Mouse (Mus musculus) T-cell, adult 2 months (primary cell): ENCODE measurements around the gene Vps18.

Experiments
- DNase-seq: peaks from one replicate; pipeline ENCODE4 v3.0.0; 2022; ENCODE audit warnings: low spot score

Gene Vps18

DNA sequence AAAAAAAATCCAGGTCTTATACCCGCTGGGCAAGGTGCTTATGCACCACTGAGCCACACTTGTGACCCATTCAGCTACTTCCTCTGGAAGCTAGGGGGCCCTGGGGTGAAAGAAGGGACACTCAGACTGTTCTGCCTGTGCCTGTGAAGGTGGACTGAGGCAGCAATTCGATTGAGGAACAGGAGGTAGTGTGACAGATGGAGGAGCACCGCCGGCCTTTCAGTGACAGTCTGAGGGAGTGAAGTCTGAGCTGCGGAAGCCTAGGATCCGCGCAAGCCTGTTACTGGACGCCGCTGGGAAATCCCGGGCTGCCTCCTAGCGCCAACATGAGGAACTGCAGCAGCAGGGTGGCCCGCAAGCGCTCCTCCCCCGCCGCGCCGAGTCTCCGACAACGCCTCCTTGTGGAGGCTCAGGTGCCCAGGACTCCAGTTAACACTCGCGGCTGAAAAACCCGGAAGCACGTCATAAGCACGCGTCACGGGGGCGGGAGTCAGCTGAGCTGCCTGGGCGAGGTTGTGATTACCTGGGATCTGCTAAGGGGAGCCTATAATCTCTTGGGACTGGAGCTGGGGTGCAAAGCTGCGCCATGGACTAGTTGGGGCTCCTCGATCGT lies at the start of gene Vps18:
TSS of gene Vps18 (plus strand) at position 471 of the 613 bp plus-strand sequence.
- peak; percentile 98 for DNase-seq

DNA sequence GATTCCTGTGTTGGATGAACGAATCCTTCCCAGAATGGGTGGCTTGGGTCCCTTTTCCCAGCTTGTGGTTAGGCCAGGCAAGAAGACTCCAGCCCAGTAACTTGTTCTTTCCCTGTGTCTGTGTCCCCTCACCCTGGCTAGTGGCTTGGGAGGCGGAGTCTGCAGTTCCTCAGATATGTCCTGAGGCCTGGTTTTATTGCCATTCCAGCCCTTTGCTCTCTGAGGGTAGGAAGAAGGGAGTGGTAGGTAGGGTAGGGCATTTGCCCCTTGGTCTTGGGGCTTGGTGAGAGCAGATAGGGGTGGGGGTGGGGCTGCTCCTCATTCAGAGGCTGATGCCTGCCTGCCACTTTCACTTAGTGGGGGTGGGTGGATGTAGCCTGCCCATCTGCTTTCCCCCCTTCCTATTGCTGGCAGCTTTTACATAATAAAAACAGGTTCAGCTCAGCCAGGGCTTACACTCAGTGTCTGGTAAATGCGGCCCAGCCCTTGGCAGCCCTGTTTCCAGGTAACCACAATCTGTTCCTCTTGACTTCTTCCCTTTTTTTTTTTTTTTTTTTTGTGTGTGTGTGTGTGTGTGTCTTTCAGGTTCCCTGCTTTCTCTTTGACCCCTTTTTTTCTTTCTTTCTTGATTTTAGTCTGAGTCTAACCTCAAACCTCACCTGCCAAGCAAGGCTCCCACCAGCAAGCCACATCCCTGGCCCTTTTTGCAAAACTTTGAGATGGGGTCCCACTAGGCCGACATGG lies 48.3 kb upstream of the Vps18 start:
- no peak for DNase-seq

DNA sequence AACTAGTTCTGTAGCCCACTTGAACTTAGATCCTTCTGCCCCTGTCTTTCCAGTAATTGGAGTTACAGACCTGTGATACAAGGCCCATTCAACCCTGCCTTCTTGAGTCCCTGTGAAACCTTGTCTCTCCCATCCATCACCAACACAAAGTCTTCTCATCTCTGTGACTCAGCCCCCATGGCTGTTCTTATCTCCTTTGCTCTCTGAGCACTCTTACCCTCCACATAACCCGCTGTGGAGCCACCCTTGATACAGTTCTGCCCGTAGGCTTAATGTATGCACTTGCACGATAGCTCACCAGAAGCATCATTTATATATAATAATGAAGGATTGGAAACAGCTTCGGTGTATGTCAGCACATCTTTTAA lies 47.7 kb upstream of the Vps18 start:
- no peak for DNase-seq

DNA sequence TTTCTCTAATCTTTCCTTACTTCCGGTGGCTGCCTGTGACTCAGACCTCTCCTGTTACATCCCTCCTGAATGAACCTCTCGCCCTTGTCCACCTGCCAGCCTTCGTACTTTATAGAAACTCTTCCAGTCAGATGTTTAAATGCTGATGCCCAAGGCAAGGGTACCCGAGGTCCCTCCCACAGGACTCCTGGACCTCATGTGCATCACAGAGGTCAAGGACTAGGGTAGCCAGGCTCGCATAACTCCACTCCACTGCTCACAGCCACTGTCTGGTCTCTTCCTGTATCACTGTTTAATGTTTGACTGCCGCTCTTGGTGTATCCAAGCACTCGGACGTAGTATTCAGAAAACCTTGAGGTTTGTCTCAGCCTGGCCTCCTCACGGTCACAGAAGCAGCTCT lies 46.0 kb upstream of the Vps18 start:
- no peak for DNase-seq

DNA sequence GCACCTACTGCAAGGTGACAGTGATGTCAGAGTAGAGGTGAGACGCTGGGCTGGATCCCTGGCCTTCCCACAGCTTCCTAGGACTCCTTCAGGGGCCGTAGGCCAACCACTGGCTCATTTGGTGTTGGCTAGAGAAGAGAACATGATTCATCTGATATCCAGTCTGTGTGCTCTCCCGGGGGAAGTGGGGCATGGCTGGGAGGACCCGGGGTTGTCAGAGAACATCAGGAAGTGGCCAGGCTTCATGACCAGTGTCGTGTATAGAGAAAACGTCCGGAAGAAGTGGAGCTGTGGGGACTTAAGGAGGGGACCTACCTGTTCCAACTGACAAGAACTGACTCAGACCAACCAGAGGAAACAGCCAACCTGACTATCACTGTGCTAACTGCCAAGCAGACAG lies 43.3 kb upstream of the Vps18 start:
- no peak for DNase-seq

DNA sequence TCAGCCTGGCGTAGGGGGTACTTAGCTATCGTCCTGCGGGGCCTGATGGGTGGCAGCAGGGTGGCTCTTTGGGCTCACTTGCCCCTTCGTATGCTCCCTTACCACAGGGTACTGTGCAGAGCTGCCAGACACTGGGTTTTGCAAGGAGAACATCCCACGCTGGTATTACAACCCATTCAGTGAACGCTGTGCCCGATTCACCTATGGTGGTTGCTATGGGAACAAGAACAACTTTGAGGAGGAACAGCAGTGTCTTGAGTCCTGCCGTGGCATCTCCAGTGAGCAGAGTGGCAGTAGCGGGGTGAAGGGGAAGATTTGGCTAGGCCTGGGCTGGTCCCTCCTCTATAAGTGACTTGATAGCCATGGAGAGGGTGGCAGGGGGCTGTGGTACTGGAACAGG lies 40.6 kb upstream of the Vps18 start:
- DNase-seq = no peak

DNA sequence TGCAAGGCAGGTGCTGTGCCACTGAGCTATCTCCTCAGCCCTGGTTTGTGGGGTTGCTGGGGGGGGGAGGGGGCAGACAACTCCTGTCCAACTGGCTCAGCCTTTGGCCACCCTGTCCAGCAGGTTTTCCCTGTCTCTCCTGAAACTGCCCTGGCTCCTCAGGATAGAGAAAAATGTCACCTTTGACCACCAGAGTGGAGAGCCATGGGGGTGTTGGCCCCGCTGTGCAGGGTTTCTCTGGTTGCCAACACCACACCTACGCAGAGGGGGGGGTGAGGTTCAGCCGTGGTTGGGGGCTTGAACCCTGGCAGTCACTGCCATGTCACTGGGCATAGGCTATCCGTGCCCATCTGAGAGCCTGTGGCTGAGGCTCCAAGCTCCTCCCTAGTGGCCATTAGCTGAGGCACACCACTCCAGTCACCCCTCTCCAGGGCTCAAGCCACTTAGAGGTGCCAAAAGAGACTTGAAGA lies 38.9 kb upstream of the Vps18 start:
- no peak for DNase-seq

DNA sequence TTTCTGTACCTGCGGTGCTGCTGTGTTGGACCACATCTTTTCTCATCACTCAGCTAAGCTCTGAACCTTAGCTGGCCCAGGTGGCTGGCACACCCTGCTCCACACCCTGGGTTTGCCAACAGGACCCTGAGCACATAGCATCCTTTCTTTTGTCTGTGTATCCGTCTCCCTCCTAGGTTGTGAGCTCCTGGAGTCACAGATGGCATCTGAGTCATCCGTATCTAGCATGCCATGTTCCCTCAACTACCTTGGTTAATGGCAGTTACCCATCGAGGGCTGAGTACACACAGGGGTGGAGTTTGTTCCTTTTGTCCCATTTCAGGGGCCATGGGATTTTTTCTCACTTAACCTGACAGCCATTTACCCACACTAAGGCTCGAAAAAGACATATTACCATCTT lies 38.2 kb upstream of the Vps18 start:
- DNase-seq = no peak

DNA sequence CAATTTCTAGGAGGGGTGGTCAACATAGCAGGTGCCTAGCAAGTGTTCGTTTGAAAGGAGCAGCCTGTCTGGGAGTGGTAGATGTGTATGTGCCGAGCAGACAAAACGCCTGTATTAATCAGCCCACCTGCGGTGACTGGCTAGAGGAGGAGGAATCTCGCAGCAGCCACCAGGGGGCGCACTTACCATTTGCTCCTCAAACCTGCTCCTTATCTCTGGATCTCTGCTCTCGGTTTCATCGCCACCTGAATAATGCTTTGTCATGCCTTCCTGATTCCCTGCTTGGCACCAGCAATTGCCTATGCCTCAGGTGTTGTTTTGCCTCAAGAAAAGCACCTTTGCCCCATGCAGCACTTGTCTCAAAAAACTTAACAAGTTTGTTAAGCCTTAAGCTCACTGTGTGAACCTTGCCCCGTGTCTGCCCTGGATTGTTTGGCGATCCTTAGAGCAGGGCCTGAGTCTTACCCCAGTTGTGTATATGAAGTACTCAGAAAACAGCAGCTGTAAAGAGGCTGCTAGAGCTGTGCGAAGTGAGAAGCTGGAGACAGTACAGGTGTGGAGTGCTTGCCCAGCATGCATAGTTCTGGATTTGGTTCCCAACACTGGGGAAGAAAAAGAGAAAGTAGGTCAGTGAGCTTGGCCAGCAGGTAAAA lies 37.6 kb upstream of the Vps18 start:
- peak; percentile 81 for DNase-seq

DNA sequence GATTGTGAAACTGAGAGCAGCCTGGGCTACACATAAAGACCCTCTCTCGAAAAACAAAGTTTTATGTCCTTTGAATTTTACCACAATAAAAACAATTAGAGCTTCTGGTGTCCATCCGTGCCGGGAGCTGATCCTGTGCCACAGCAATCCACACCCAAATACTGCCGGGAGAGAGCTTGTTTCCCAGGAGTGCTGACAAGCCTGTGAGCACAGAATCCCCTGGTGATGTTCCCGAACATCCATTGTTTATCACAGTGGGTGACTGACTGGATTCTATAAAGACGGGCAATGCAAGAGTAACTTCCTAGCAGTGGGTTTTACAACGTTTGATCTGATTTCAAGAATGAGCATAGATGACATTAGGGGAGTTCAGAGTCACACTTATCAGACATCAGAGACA lies 33.6 kb upstream of the Vps18 start:
- DNase-seq = no peak

DNA sequence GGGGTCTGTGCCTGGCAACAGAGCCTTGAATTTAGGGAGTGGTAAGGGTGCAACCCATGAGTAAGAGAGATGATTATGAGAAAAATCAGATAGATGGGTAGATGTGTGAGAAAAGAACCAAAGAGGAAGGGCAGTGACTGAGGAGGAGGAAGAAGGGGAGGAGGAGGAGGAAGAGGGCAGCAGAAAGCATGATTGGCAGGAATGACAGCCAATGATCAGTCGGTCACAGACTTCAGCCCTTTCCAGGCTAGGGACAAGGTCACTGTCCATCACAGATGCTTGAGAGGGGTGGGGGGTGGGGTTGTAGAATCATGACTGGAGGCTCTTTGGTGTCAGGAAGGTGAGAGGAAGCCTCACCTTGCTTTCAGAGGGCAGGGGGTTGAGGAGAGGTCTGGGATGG lies 28.0 kb upstream of the Vps18 start:
- no peak for DNase-seq

DNA sequence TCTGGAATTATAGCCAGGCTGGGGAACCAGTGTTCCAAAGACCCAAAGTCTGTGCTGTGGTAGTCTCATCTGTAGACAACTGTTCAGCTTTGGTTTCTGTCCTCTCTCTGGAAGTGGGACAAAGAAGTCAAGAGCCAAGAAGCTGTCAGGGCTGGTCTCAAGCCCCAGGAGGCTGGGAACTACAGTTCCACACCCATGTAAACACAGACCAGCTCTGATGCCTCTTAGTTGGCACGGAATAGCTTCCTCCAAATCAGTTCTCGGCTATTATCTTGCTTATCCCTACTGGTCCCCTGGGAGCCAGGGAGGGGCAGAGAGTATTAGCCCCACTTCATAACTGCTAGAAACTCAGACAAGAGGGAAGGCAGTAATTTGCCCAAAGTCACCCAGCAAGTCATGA lies 27.2 kb upstream of the Vps18 start:
- no peak for DNase-seq

DNA sequence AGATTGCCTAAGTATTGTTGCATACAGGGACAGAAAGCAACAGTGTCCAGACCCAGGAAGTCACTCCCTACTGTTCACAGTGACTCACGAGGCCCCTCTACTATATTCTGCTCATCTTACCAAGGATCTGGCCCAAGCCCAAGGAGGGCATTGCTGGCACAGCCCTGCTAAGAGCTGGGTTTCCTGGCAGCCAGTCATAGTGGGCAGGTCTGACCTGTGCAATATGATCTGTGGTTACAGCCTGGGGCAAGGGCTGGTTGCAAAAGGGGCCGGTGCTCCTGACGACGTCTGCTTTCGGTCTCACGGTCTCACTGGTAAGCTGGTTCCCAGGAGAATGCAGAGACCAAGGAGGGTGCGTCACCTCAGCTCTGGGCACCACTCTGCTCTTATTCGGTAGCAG lies 25.6 kb upstream of the Vps18 start:
- no peak for DNase-seq

DNA sequence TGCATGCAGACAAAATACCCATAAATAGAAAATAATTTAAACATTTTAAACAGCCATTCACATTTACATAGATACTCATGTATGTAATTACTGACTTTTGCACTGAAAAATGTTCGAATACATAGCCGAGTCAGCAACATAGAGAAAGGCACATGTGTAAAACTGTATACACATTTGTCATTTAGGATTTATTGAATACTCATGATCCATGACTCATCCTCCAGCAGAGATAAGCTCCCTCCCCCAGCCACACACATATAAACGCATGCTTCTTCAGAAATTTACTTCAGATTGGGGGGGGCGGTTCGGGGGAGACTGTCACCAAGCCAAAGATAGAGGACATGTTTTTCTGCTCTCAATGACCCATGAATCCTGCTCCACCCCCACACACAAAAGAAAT lies 24.7 kb upstream of the Vps18 start:
- no peak for DNase-seq

DNA sequence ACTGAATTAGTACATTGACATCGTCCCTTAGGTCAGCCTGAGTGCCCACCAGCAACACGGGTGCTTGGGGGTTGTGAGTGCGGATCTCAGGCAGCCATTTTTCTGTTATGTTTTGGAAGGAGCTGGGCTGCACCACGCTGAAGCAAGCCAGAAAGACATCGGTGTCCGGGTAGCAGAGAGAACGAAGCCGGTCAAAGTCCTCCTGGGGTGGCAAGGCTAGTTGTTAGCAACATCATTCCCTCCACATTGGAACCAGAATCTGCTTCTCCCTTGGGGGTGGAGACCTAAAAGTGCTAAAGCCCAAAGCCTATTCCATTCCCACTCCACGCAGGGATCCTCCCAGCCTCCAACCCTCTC lies 18.3 kb upstream of the Vps18 start:
- DNase-seq = no peak

DNA sequence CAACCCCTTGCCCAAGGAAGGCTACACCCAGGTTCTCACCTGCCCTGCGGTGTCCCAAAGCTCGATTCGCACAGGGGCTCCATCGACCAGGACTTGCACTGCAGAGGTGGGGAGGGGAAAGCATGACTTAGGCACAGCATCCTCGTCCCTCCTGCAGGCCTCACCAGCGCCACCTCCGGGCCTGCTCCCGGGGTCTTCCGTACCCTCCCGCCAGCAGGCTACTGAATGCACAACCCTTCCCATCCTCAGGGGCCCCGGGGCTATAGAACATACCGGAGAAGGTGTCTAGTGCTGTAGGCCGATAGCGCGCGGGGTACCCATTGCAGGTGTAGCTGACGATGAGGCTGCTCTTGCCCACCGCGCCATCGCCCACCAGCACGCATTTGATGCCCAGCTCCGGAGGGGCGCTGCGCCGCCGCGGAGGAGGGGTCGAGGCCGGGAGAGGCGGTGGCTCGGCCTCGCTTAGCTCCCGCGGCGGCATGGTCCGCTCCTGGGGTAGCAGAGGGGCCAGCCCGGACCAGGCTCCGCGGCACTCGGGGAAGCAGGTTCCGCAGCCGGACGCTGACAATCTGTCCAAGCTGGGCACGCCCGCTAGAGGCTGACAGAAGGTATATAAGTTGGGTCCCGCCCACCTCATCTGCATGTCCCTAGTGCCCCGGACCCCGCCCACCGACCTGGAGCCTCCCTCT lies 17.8 kb upstream of the Vps18 start, which contains the start of gene Rhov:
TSS of gene Rhov (minus strand) at position 630 of the 689 bp plus-strand sequence.
- peak; percentile 35 for DNase-seq

DNA sequence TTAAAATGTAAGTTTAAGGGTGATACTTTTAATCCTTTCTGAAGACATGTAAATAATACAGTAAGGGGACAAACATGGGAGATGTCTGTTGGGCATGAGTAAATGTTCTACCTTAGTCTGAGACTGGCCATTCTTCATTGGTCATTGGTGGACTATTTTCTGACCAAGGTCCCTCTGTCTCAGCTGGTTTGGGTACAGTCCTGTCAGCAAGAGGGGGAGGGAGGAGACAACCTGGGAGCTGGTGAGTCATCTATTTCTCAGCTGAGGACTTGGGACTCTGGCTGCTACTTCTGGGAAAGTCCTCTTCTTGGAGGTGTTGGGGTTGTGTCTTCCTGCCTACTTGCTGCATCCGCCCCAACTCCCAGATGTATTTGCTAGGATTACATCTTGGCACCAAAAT lies 14.4 kb upstream of the Vps18 start:
- no peak for DNase-seq

DNA sequence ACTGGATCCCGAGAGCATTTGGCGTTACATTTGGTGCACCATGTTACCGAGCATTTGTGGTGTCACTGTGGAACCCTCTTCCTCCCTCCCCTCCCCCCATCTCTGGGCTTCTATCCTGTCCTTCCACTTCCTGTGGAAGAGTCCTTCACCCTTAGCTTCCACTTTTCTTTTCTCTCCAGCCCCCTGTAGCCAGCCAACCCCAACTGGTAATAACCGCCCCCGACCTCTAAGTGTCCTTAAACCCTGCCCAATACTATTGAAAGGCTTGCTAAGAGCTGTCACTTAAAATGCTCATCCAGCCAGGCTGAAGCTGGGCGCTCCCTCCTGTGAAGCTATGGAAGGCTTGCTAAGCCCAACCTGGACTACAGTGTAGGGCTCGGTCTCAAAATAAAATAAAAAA lies 11.6 kb upstream of the Vps18 start:
- no peak for DNase-seq

DNA sequence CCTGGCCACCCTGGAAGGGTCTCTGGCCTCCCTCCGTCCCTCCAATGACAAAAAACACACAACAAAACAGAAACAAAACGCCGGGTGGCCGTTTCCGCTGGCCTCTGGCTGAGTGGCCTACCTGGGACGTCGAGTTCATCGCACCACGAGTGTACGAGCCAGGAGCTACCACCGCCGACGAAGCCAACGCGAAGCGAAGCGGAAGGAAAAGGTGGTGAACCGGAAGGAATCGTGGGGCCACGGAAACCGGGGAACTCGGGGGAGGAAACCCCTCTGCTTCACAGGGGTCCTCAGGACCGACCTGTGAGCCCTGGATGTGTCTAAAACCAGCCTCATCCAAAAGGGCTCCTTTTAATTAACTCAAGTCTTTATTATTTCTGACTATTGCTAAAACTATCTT lies 10.7 kb upstream of the Vps18 start:
- DNase-seq = no peak

DNA sequence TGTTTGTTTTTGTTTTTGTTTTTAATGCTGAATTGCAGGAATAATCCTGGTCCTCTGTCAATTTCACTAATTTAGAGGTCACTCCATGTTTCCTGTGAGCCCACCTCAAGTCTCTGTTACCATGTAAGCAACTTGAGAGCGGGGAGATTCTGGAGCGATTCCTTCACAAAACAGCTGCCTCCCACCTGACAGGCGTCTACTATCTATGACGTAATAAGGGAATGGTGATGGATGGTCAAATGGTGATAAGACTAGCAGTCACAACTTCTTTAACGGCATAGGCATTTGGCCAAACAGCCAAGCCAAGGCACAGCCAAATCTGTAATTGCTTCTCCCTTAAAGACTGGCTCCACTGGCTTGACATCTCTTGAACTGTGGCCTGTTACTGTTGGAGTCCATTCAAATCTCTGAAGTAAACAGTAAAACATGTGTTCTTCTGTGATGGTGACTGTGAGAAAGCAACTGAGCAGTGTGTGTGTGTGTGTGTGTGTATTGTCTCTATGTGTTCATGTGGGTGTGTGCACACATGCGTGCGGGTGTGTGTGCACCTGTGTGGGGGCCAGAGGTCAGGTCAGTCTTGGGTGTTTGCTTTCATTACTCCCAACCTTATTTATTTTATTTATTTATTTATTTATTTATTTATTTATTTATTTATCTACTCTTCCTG lies 6.5 kb upstream of the Vps18 start:
- no peak for DNase-seq

DNA sequence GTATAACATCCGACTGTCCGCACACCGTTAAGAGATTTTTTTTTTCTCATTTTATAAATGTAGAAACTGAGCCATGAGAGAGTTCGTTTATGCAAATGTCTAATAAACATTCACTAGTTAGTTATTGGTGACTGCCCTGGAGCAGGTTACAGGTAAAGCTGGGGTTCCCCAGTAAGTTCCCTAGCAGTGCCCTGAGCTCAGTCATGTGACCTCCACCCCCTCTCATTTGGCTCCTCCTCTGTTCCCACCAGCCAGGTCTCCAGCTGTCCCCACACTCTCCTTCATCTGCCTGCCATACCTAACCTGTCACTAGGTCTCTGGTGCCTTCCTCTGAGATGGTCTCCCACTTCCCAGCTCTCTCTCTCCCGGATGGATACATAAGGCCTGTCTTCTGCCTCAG lies 1.2 kb upstream of the Vps18 start:
- no peak for DNase-seq

DNA sequence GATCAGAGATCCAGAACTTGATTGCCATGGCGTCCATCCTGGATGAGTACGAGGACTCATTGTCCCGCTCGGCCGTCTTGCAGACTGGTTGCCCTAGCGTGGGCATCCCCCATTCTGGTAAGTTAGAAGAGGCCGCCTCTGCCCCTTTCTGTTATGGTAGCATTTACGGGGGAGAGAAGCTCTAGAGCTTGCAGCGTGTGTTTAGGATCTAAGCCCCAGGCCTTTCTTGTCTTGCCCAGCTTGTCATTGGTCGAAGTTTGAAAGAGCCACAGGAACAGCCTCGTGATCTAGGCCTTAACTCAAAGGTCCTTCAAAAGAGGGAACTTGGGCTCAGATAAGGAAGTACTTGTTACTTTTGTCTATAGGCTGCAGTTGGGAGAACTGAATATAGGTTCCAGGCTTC lies 475 bp downstream of the Vps18 start:
- DNase-seq = no peak
